Mouse (Mus musculus): Measurements from ENCODE around the gene Eid2b. TPM values are rescaled to one million over a fixed set of nuclear protein-coding genes. Genes with fewer than 3 reads are reported as not detected.
"Not testable (repeated sequence)": the region's sequence is repeated elsewhere in the genome, so short reads cannot be mapped to it uniquely, and the experiment has no call there.

Eid2b gene
- polyA plus RNA-seq (2015; fragmentation: Nextera tagmentation; extraction: Ambion mirVana): 7.2 and 7.9 TPM in 2 replicates

GRCm38 (mm10) chr7:28277615-28278278, at the start of gene Eid2b:
Gene Eid2b (plus strand): TSS chr7:28277739.
- peak; percentile 79 for ATAC-seq (ENCODE audit: low FRiP score, low TSS enrichment)
- TF ChIP-seq CTCF (IDR thresholded peaks at IDR 0.05; ENCODE audit: low read depth): peak; percentile 92
- no peak for TF ChIP-seq EP300 (optimal IDR thresholded peaks at IDR 0.05)
- H3K4me3 ChIP-seq (ENCODE audit: low read depth, low read length): peak within 1 kb of the TSS; percentile 68

GRCm38 (mm10) chr7:28243943-28244342, 33.6 kb upstream of the Eid2b start:
- H3K27ac ChIP-seq (replicated peaks); H3K9me3 ChIP-seq (ENCODE audit: control insufficient read depth, low read length); H3K36me3 ChIP-seq (ENCODE audit: control insufficient read depth, insufficient read depth, low read length); H3K27me3 ChIP-seq (ENCODE audit: control insufficient read depth, insufficient read depth, low read length); H3K4me1 ChIP-seq (replicated peaks; ENCODE audit: control insufficient read depth, insufficient read depth); H3K9ac ChIP-seq (ENCODE audit: low read length); ATAC-seq (ENCODE audit: low FRiP score, low TSS enrichment); DNase-seq (ENCODE audit: low spot score); H3K4me3 ChIP-seq (ENCODE audit: low read depth, low read length); H3K4me2 ChIP-seq (replicated peaks; ENCODE audit: low read depth): not testable (repeated sequence)
- WGBS: 74% methylated on average over 2 of the region's 2 CpGs

More at GRCm38 (mm10) chr7:28277615-28278278, at the start of gene Eid2b:
- 0 out of 2 replicates have a peak, but pooled peaks cover 2% of the 10 kb centered on the region for H3K4me1 ChIP-seq (replicated peaks; ENCODE audit: control insufficient read depth, insufficient read depth)
- peak within 1 kb of the TSS; percentile 82 for H3K9ac ChIP-seq (ENCODE audit: low read length)
- H3K36me3 ChIP-seq (ENCODE audit: control insufficient read depth, insufficient read depth, low read length): no peaks in the 10 kb centered on the region
- peak within 1 kb of the TSS; percentile 93 for H3K4me2 ChIP-seq (replicated peaks; ENCODE audit: low read depth)
- H3K9me3 ChIP-seq (ENCODE audit: control insufficient read depth, low read length): no peaks in the 10 kb centered on the region
- H3K27ac ChIP-seq (replicated peaks): peak within 1 kb of the TSS; percentile 84
- 2% methylated on average over 68 of the region's 68 CpGs for WGBS
- H3K27me3 ChIP-seq (ENCODE audit: control insufficient read depth, insufficient read depth, low read length): no peaks in the 10 kb centered on the region
- peak; percentile 94 for DNase-seq (ENCODE audit: low spot score)

GRCm38 (mm10) chr7:28248957-28249356, 28.6 kb upstream of the Eid2b start:
- Histone ChIP-seq H3K4me3 (ENCODE audit: low read depth, low read length) (no peak overlapping the region), H3K4me1 (replicated peaks; ENCODE audit: control insufficient read depth, insufficient read depth) (no peaks in the 10 kb centered on the region), H3K9me3 (ENCODE audit: control insufficient read depth, low read length) (no peaks in the 10 kb centered on the region), H3K27ac (replicated peaks) (no peak overlapping the region), H3K36me3 (ENCODE audit: control insufficient read depth, insufficient read depth, low read length) (no peaks in the 10 kb centered on the region), H3K9ac (ENCODE audit: low read length) (no peak overlapping the region), H3K4me2 (replicated peaks; ENCODE audit: low read depth) (no peak overlapping the region), H3K27me3 (ENCODE audit: control insufficient read depth, insufficient read depth, low read length) (no peaks in the 10 kb centered on the region)
- ATAC-seq (ENCODE audit: low FRiP score, low TSS enrichment) (no peak), DNase-seq (ENCODE audit: low spot score) (no peak)
- 94% methylated on average over 3 of the region's 3 CpGs for WGBS
- no peak for TF ChIP-seq EP300 (optimal IDR thresholded peaks at IDR 0.05)
- no peak for TF ChIP-seq CTCF (IDR thresholded peaks at IDR 0.05; ENCODE audit: low read depth)

GRCm38 (mm10) chr7:28251976-28252375, 25.6 kb upstream of the Eid2b start:
- Histone ChIP-seq H3K9me3 (ENCODE audit: control insufficient read depth, low read length) (no peaks in the 10 kb centered on the region), H3K9ac (ENCODE audit: low read length) (no peak overlapping the region), H3K36me3 (ENCODE audit: control insufficient read depth, insufficient read depth, low read length) (no peaks in the 10 kb centered on the region), H3K27ac (replicated peaks) (no peak overlapping the region), H3K4me2 (replicated peaks; ENCODE audit: low read depth) (no peak overlapping the region), H3K4me1 (replicated peaks; ENCODE audit: control insufficient read depth, insufficient read depth) (no peaks in the 10 kb centered on the region), H3K4me3 (ENCODE audit: low read depth, low read length) (no peak overlapping the region), H3K27me3 (ENCODE audit: control insufficient read depth, insufficient read depth, low read length) (no peaks in the 10 kb centered on the region)
- 91% methylated on average over 17 of the region's 17 CpGs for WGBS
- no peak for TF ChIP-seq EP300 (optimal IDR thresholded peaks at IDR 0.05)
- ATAC-seq (ENCODE audit: low FRiP score, low TSS enrichment) (no peak), DNase-seq (ENCODE audit: low spot score) (no peak)

GRCm38 (mm10) chr7:28254591-28254990, 22.9 kb upstream of the Eid2b start:
- DNase-seq (ENCODE audit: low spot score) (no peak), ATAC-seq (ENCODE audit: low FRiP score, low TSS enrichment) (no peak)
- no peaks in the 10 kb centered on the region for H3K27me3 ChIP-seq (ENCODE audit: control insufficient read depth, insufficient read depth, low read length)
- H3K9me3 ChIP-seq (ENCODE audit: control insufficient read depth, low read length): no peaks in the 10 kb centered on the region
- H3K4me3 ChIP-seq (ENCODE audit: low read depth, low read length): no peak overlapping the region
- TF ChIP-seq EP300 (optimal IDR thresholded peaks at IDR 0.05) (no peak), CTCF (IDR thresholded peaks at IDR 0.05; ENCODE audit: low read depth) (no peak)
- H3K36me3 ChIP-seq (ENCODE audit: control insufficient read depth, insufficient read depth, low read length): no peaks in the 10 kb centered on the region
- H3K9ac ChIP-seq (ENCODE audit: low read length): no peak overlapping the region
- WGBS: 74% methylated on average over 6 of the region's 6 CpGs
- H3K4me2 ChIP-seq (replicated peaks; ENCODE audit: low read depth): no peak overlapping the region
- no peaks in the 10 kb centered on the region for H3K4me1 ChIP-seq (replicated peaks; ENCODE audit: control insufficient read depth, insufficient read depth)
- no peak overlapping the region for H3K27ac ChIP-seq (replicated peaks)

- no peaks in the 10 kb centered on the region for H3K36me3 ChIP-seq (ENCODE audit: control insufficient read depth, insufficient read depth, low read length)
- no peak overlapping the region for H3K27ac ChIP-seq (replicated peaks)
- no peak overlapping the region for H3K4me3 ChIP-seq (ENCODE audit: low read depth, low read length)
- no peaks in the 10 kb centered on the region for H3K27me3 ChIP-seq (ENCODE audit: control insufficient read depth, insufficient read depth, low read length)
- H3K9me3 ChIP-seq (ENCODE audit: control insufficient read depth, low read length): no peaks in the 10 kb centered on the region
- WGBS: 82% methylated on average over 6 of the region's 6 CpGs
- DNase-seq (ENCODE audit: low spot score) (no peak), ATAC-seq (ENCODE audit: low FRiP score, low TSS enrichment) (no peak)
- no peak overlapping the region for H3K4me2 ChIP-seq (replicated peaks; ENCODE audit: low read depth)
- TF ChIP-seq EP300 (optimal IDR thresholded peaks at IDR 0.05) (no peak), CTCF (IDR thresholded peaks at IDR 0.05; ENCODE audit: low read depth) (peak; percentile 50)
- H3K4me1 ChIP-seq (replicated peaks; ENCODE audit: control insufficient read depth, insufficient read depth): no peaks in the 10 kb centered on the region
- no peak overlapping the region for H3K9ac ChIP-seq (ENCODE audit: low read length)
These were observed 22.1 kb upstream of the Eid2b start for GRCm38 (mm10) chr7:28255476-28255875.
